Mouse (Mus musculus): Measurements from ENCODE around the gene Adam4. TPM values are rescaled to one million over a fixed set of nuclear protein-coding genes. Genes with fewer than 3 reads are reported as not detected.
"Not testable (repeated sequence)": the region's sequence is repeated elsewhere in the genome, so short reads cannot be mapped to it uniquely, and the experiment has no call there.

The Adam4 gene
- 0.60 and 0.76 TPM in 2 replicates for polyA plus RNA-seq (2015; fragmentation: Nextera tagmentation; extraction: Ambion mirVana)

- ATAC-seq (ENCODE audit: insufficient number of reproducible peaks, low FRiP score, low TSS enrichment, low read depth), result no peak
- no peak within 1 kb of the TSS for H3K9ac ChIP-seq
- peaks cover 14% of the 10 kb centered on the region for H3K36me3 ChIP-seq
- no peak within 1 kb of the TSS for H3K4me2 ChIP-seq (replicated peaks)
- H3K27me3 ChIP-seq, result no peaks in the 10 kb centered on the region
- no peak within 1 kb of the TSS for H3K27ac ChIP-seq (replicated peaks)
- H3K4me1 ChIP-seq, result no peaks in the 10 kb centered on the region
- H3K4me3 ChIP-seq (replicated peaks), result no peak within 1 kb of the TSS
- peaks cover 12% of the 10 kb centered on the region for H3K9me3 ChIP-seq (replicated peaks)
- WGBS, result 93% methylated on average over 1 of the region's 1 CpGs
Observed at GRCm38 (mm10) chr12:81421846-81422245, at the start of gene Adam4. Gene Adam4 (minus strand): TSS chr12:81421946.

- not testable (repeated sequence) for ATAC-seq (ENCODE audit: insufficient number of reproducible peaks, low FRiP score, low TSS enrichment, low read depth)
Observed at GRCm38 (mm10) chr12:81459051-81459450, 37.3 kb upstream of the Adam4 start.

DNA sequence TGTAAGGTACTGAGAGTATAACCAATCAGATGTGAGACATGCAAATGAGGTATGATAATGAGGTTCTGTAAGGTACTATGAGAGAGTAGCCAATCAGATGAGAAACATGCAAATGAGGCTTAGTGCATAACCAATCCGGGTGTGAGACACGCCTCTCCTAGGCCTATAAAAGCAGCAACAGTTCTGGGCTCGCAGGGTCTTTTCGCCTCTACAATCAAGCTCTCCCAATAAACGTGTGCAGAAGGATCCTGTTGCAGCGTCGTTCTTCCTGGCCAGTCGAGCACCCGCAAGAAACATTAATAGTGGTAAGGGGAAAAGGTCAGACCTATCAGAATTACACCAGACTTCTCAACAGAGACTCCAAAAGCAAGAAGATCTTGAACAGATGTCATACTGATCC lies 17.2 kb upstream of the Adam4 start:
- ATAC-seq (ENCODE audit: insufficient number of reproducible peaks, low FRiP score, low TSS enrichment, low read depth); H3K27me3 ChIP-seq; H3K27ac ChIP-seq (replicated peaks); H3K4me1 ChIP-seq; H3K9ac ChIP-seq; H3K36me3 ChIP-seq; H3K4me2 ChIP-seq (replicated peaks); H3K9me3 ChIP-seq (replicated peaks); H3K4me3 ChIP-seq (replicated peaks): not testable (repeated sequence)
- 87% methylated on average over 9 of the region's 9 CpGs for WGBS

More at GRCm38 (mm10) chr12:81459051-81459450, 37.3 kb upstream of the Adam4 start:
- not testable (repeated sequence) for H3K27ac ChIP-seq (replicated peaks); H3K36me3 ChIP-seq; H3K27me3 ChIP-seq; H3K4me1 ChIP-seq; H3K4me3 ChIP-seq (replicated peaks); H3K9ac ChIP-seq; H3K4me2 ChIP-seq (replicated peaks); H3K9me3 ChIP-seq (replicated peaks)
- WGBS, result 95% methylated on average over 7 of the region's 7 CpGs

GRCm38 (mm10) chr12:81434778-81435177 lies 13.0 kb upstream of the Adam4 start:
- not testable (repeated sequence) for ATAC-seq (ENCODE audit: insufficient number of reproducible peaks, low FRiP score, low TSS enrichment, low read depth); H3K9ac ChIP-seq; H3K27ac ChIP-seq (replicated peaks); H3K9me3 ChIP-seq (replicated peaks); H3K4me3 ChIP-seq (replicated peaks); H3K27me3 ChIP-seq; H3K4me1 ChIP-seq; H3K4me2 ChIP-seq (replicated peaks); H3K36me3 ChIP-seq
- 94% methylated on average over 2 of the region's 2 CpGs for WGBS

DNA sequence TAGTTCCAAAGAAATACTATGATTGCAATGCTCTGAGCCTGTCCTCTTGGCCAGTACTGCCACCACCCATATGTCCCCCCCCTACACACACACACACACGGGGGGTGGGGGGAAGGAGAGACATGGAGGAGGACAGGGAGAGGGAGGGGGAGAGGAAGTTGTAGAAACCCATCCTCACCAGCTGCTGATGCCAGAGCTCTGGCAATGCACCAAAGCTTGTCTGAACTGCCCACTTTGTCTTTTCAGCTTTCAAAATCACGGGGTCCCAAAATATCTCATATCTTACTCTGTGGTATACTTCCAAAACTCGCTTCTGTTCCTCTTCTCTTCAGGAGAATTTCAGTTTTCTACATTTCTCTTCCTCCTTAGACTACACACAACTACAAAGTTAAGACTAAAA lies 8.5 kb downstream of the Adam4 start:
- no peak overlapping the region for H3K4me2 ChIP-seq (replicated peaks)
- H3K27ac ChIP-seq (replicated peaks), result no peak overlapping the region
- ATAC-seq (ENCODE audit: insufficient number of reproducible peaks, low FRiP score, low TSS enrichment, low read depth), result no peak
- 79% methylated on average over 3 of the region's 3 CpGs for WGBS
- H3K4me1 ChIP-seq, result no peaks in the 10 kb centered on the region
- H3K9ac ChIP-seq, result no peak overlapping the region
- no peak overlapping the region for H3K4me3 ChIP-seq (replicated peaks)
- H3K36me3 ChIP-seq, result no peaks in the 10 kb centered on the region
- H3K27me3 ChIP-seq, result no peaks in the 10 kb centered on the region
- no peaks in the 10 kb centered on the region for H3K9me3 ChIP-seq (replicated peaks)

GRCm38 (mm10) chr12:81408966-81409365 lies 12.8 kb downstream of the Adam4 start:
- 81% methylated on average over 3 of the region's 3 CpGs for WGBS
- H3K9ac ChIP-seq, result no peak overlapping the region
- H3K36me3 ChIP-seq, result no peaks in the 10 kb centered on the region
- H3K27ac ChIP-seq (replicated peaks), result no peak overlapping the region
- no peak for ATAC-seq (ENCODE audit: insufficient number of reproducible peaks, low FRiP score, low TSS enrichment, low read depth)
- H3K4me2 ChIP-seq (replicated peaks), result no peak overlapping the region
- H3K4me3 ChIP-seq (replicated peaks), result no peak overlapping the region
- no peaks in the 10 kb centered on the region for H3K27me3 ChIP-seq
- H3K4me1 ChIP-seq, result no peaks in the 10 kb centered on the region
- no peaks in the 10 kb centered on the region for H3K9me3 ChIP-seq (replicated peaks)

GRCm38 (mm10) chr12:81402187-81402586 lies 19.6 kb downstream of the Adam4 start:
- Histone ChIP-seq H3K4me3 (replicated peaks) (no peak overlapping the region), H3K36me3 (no peaks in the 10 kb centered on the region), H3K4me1 (no peaks in the 10 kb centered on the region), H3K27ac (replicated peaks) (no peak overlapping the region), H3K27me3 (no peaks in the 10 kb centered on the region), H3K4me2 (replicated peaks) (no peak overlapping the region), H3K9me3 (replicated peaks) (no peaks in the 10 kb centered on the region), H3K9ac (no peak overlapping the region)
- WGBS, result 15% methylated on average over 1 of the region's 1 CpGs
- no peak for ATAC-seq (ENCODE audit: insufficient number of reproducible peaks, low FRiP score, low TSS enrichment, low read depth)

DNA sequence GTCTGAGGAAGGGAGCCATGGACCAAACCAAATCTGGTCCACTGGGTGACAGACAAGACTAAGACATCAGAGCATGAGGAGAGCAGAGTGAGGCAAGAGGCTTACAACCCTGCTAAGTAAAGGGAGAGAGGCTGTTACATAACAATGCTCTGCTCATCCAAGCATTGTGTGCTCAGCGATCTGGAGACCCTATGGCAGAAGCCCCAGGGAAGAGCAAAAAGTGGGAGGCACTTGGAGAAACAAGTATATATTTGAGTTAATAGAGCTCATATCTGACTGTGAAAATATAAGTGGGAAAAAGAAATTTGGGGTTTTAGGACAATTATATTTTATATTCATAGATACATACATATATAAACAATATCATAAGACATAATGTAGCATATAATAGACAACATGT lies 42.4 kb downstream of the Adam4 start, which contains the start of gene Gm4787:
Gene Gm4787, minus strand, starts transcription at position 101 of the 400 bp plus-strand sequence.
- H3K9me3 ChIP-seq (replicated peaks); H3K27ac ChIP-seq (replicated peaks); H3K4me1 ChIP-seq; H3K9ac ChIP-seq; H3K27me3 ChIP-seq; ATAC-seq (ENCODE audit: insufficient number of reproducible peaks, low FRiP score, low TSS enrichment, low read depth); H3K36me3 ChIP-seq; H3K4me2 ChIP-seq (replicated peaks); H3K4me3 ChIP-seq (replicated peaks): not testable (repeated sequence)
- 74% methylated on average over 1 of the region's 1 CpGs for WGBS

Other genes starting within 250 kb of the Adam4 start
- 6.2 and 6.7 TPM in 2 replicates for gene Slc8a3, start 88.8 kb downstream of the Adam4 start, polyA plus RNA-seq (2015; fragmentation: Nextera tagmentation; extraction: Ambion mirVana)
- 0.16 and 0.25 TPM in 2 replicates for gene Gm4787, start 42.5 kb downstream of the Adam4 start, polyA plus RNA-seq (2015; fragmentation: Nextera tagmentation; extraction: Ambion mirVana)
- 119 and 123 TPM in 2 replicates for gene Cox16, start 63.2 kb upstream of the Adam4 start, polyA plus RNA-seq (2015; fragmentation: Nextera tagmentation; extraction: Ambion mirVana)
- 23.2 and 23.6 TPM in 2 replicates for gene Gm20498, start 111.0 kb upstream of the Adam4 start, polyA plus RNA-seq (2015; fragmentation: Nextera tagmentation; extraction: Ambion mirVana)
- gene Synj2bp, start 111.0 kb upstream of the Adam4 start, polyA plus RNA-seq (2015; fragmentation: Nextera tagmentation; extraction: Ambion mirVana), result 34.9 and 36.5 TPM in 2 replicates
- gene Adam21, start 146.5 kb upstream of the Adam4 start, polyA plus RNA-seq (2015; fragmentation: Nextera tagmentation; extraction: Ambion mirVana), result 0.25 and 0.49 TPM in 2 replicates
- 52.9 and 59.8 TPM in 2 replicates for gene Med6, start 173.1 kb upstream of the Adam4 start, polyA plus RNA-seq (2015; fragmentation: Nextera tagmentation; extraction: Ambion mirVana)
- gene Ttc9, start 209.3 kb upstream of the Adam4 start, polyA plus RNA-seq (2015; fragmentation: Nextera tagmentation; extraction: Ambion mirVana), result 6.5 and 6.8 TPM in 2 replicates

Data from embryonic facial prominence, embryonic 15.5 days (tissue).